Mouse (Mus musculus) ES-Bruce4 (cell line): ENCODE data around the gene Foxp1.

Source experiments
- EP300 ChIP-seq: IDR thresholded peaks from 2 replicates; pipeline ENCODE4 v1.6.1; 2011; ENCODE audit warnings: low read depth, low read length; ENCODE audit not compliant: insufficient read depth
- POLR2A ChIP-seq: IDR thresholded peaks from one replicate; pipeline ENCODE4 v1.8.1; 2011; ENCODE audit warnings: low read length; ENCODE audit not compliant: insufficient read depth

GRCm38 (mm10) chr6:99380146-99380545 is 142.4 kb downstream of the Foxp1 start:
- TF ChIP-seq POLR2A (no peak), EP300 (no peak)
